Mouse (Mus musculus) intestine, postnatal 0 days (tissue): ENCODE measurements around the gene Arhgef3. TPM values are rescaled to one million over a fixed set of nuclear protein-coding genes. Genes with fewer than 3 reads are reported as not detected.

Experiments
- ATAC-seq: fragments of 200-750 bp; cut with Nextera tagmentation; 2 replicates; pipeline ENCODE4 v1.8.0; 2017; ENCODE audit warnings: mild to moderate bottlenecking, moderate TSS enrichment, moderate library complexity
- H3K27ac ChIP-seq: fragments of 300-500 bp; sonication (generic); 2 replicates; pipeline ENCODE4 v1.5.1; 2014; ENCODE audit warnings: mild to moderate bottlenecking, low read depth, low read length, moderate library complexity
- H3K27me3 ChIP-seq: fragments of 300-500 bp; sonication (generic); replicated peaks from 2 replicates; pipeline ENCODE4 v1.6.1; 2014; ENCODE audit warnings: low read length, mixed read lengths; ENCODE audit not compliant: control insufficient read depth, insufficient read depth
- H3K36me3 ChIP-seq: fragments of 300-500 bp; sonication (generic); 2 replicates; pipeline ENCODE4 v1.6.1; 2014; ENCODE audit warnings: mild to moderate bottlenecking, moderate library complexity; ENCODE audit not compliant: control insufficient read depth, insufficient read depth
- H3K4me1 ChIP-seq: fragments of 300-500 bp; sonication (generic); replicated peaks from 2 replicates; pipeline ENCODE4 v1.6.1; 2014; ENCODE audit warnings: antibody characterized with exemption, low read length, mixed read lengths; ENCODE audit not compliant: control insufficient read depth, insufficient read depth
- H3K4me2 ChIP-seq: fragments of 300-500 bp; sonication (generic); replicated peaks from 2 replicates; pipeline ENCODE4 v1.6.1; 2014; ENCODE audit warnings: low read depth, mild to moderate bottlenecking, moderate library complexity
- H3K4me3 ChIP-seq: fragments of 300-500 bp; sonication (generic); 2 replicates; pipeline ENCODE4 v1.5.1; 2014; ENCODE audit warnings: low read depth, low read length
- H3K9ac ChIP-seq: fragments of 300-500 bp; sonication (generic); 2 replicates; pipeline ENCODE4 v1.6.1; 2014; ENCODE audit warnings: mild to moderate bottlenecking, low read depth, low read length
- H3K9me3 ChIP-seq: fragments of 300-500 bp; sonication (generic); 2 replicates; pipeline ENCODE4 v1.6.1; 2016; ENCODE audit warnings: mixed run types; ENCODE audit not compliant: control insufficient read depth
- CTCF ChIP-seq: sonication (generic); IDR thresholded peaks from 2 replicates; pipeline ENCODE4 v1.5.1; 2016; ENCODE audit warnings: low read depth, mild to moderate bottlenecking, control low read depth, antibody characterized with exemption, moderate library complexity
- WGBS: fragments of 180-500 bp; shearing (Covaris S2); extraction: QIAGEN DNeasy Blood & Tissue Kit; methylation state at CpG from one replicate; pipeline ENCODE4 v1.1.7; 2014; 5-methylcytosine and 5-hydroxymethylcytosine counted together
- polyA plus RNA-seq: library from polyadenylated mRNA; unstranded; fragments of >200 nt; fragmentation: Nextera tagmentation; extraction: Ambion mirVana; gene quantifications from 2 replicates; pipeline ENCODE4 v1.2.1, GENCODE M21; 2015

The Arhgef3 gene
- polyA plus RNA-seq, 1 experiment from 2014 or later = 12.2 TPM

- H3K9me3 ChIP-seq = no peaks in the 10 kb centered on the region
- no peak overlapping the region for H3K4me3 ChIP-seq
- H3K4me1 ChIP-seq = peaks cover 16% of the 10 kb centered on the region
- 33% methylated on average over 4 of the region's 4 CpGs for WGBS
- no peaks in the 10 kb centered on the region for H3K36me3 ChIP-seq
- TF ChIP-seq CTCF = no peak
- H3K27ac ChIP-seq = peak overlapping the region; percentile 55
- H3K9ac ChIP-seq = no peak overlapping the region
- no peak overlapping the region; the same call in 1 of the 2 replicates for H3K4me2 ChIP-seq
- H3K27me3 ChIP-seq = no peaks in the 10 kb centered on the region
- no peak for ATAC-seq
These were observed 236.9 kb downstream of the Arhgef3 start for GRCm38 (mm10) chr14:27351476-27352079.

- Histone ChIP-seq H3K9ac (no peak overlapping the region), H3K36me3 (no peaks in the 10 kb centered on the region), H3K27ac (no peak overlapping the region), H3K9me3 (no peaks in the 10 kb centered on the region), H3K27me3 (no peaks in the 10 kb centered on the region), H3K4me1 (peaks cover 16% of the 10 kb centered on the region), H3K4me3 (no peak overlapping the region), H3K4me2 (no peak overlapping the region)
- WGBS = 68% methylated on average over 5 of the region's 5 CpGs
- ATAC-seq = no peak
- TF ChIP-seq CTCF = no peak
These were observed 237.8 kb downstream of the Arhgef3 start for GRCm38 (mm10) chr14:27352470-27352869.

GRCm38 (mm10) chr14:27355151-27355550 is 240.5 kb downstream of the Arhgef3 start:
- Histone ChIP-seq H3K9ac (no peak overlapping the region), H3K36me3 (no peaks in the 10 kb centered on the region), H3K4me3 (no peak overlapping the region), H3K4me2 (no peak overlapping the region), H3K9me3 (no peaks in the 10 kb centered on the region), H3K27ac (no peak overlapping the region), H3K27me3 (no peaks in the 10 kb centered on the region), H3K4me1 (peaks cover 16% of the 10 kb centered on the region)
- WGBS = 74% methylated on average over 6 of the region's 6 CpGs
- no peak for ATAC-seq
- TF ChIP-seq CTCF = no peak

GRCm38 (mm10) chr14:27355937-27356336 is 241.2 kb downstream of the Arhgef3 start:
- Histone ChIP-seq H3K36me3 (no peaks in the 10 kb centered on the region), H3K9ac (no peak overlapping the region), H3K4me2 (no peak overlapping the region), H3K4me3 (no peak overlapping the region), H3K27me3 (no peaks in the 10 kb centered on the region), H3K27ac (no peak overlapping the region), H3K9me3 (no peaks in the 10 kb centered on the region), H3K4me1 (peaks cover 11% of the 10 kb centered on the region)
- no peak for ATAC-seq
- TF ChIP-seq CTCF = no peak
- WGBS = 84% methylated on average over 4 of the region's 4 CpGs

- Histone ChIP-seq H3K9ac (no peak overlapping the region), H3K4me1 (peaks cover 4% of the 10 kb centered on the region), H3K27ac (no peak overlapping the region), H3K36me3 (no peaks in the 10 kb centered on the region), H3K27me3 (no peaks in the 10 kb centered on the region), H3K9me3 (no peaks in the 10 kb centered on the region), H3K4me2 (no peak overlapping the region), H3K4me3 (no peak overlapping the region)
- no peak for ATAC-seq
- 70% methylated on average over 6 of the region's 6 CpGs for WGBS
- no peak for TF ChIP-seq CTCF
These were observed 242.4 kb downstream of the Arhgef3 start for GRCm38 (mm10) chr14:27357139-27357538.

GRCm38 (mm10) chr14:27358202-27358601 is 243.5 kb downstream of the Arhgef3 start:
- Histone ChIP-seq H3K4me3 (no peak overlapping the region), H3K9me3 (no peaks in the 10 kb centered on the region), H3K27me3 (no peaks in the 10 kb centered on the region), H3K4me2 (no peak overlapping the region), H3K4me1 (no peaks in the 10 kb centered on the region), H3K27ac (no peak overlapping the region), H3K9ac (no peak overlapping the region), H3K36me3 (no peaks in the 10 kb centered on the region)
- no peak for ATAC-seq
- WGBS = 73% methylated on average over 6 of the region's 6 CpGs
- TF ChIP-seq CTCF = no peak

- Histone ChIP-seq H3K9me3 (no peaks in the 10 kb centered on the region), H3K4me2 (no peak overlapping the region), H3K27me3 (no peaks in the 10 kb centered on the region), H3K4me1 (no peaks in the 10 kb centered on the region), H3K9ac (no peak overlapping the region), H3K27ac (no peak overlapping the region), H3K4me3 (no peak overlapping the region), H3K36me3 (no peaks in the 10 kb centered on the region)
- WGBS = 81% methylated on average over 7 of the region's 7 CpGs
- ATAC-seq = no peak
- no peak for TF ChIP-seq CTCF
These were observed 246.2 kb downstream of the Arhgef3 start for GRCm38 (mm10) chr14:27360849-27361248.
